Mouse (Mus musculus) left cerebral cortex, adult 8-10 months (tissue): ENCODE results near the gene Ift80. TPM values are rescaled to one million over a fixed set of nuclear protein-coding genes. Genes with fewer than 3 reads are reported as not detected.
A peak's percentile ranks its signal among the peaks of the same experiment; 100 is the strongest.
"Not testable (repeated sequence)": the region's sequence is repeated elsewhere in the genome, so short reads cannot be mapped to it uniquely, and the experiment has no call there.

Experiments
- DNase-seq, 2 experiments: peaks; one replicate each; pipeline ENCODE4 v3.0.0; 2022; ENCODE audit warnings: low spot score in 2 of 2
- total RNA-seq, 4 experiments: library from RNA; stranded (reverse); gene quantifications; 2 replicates each; pipeline ENCODE4 v1.2.4; 2022

The Ift80 gene
- total RNA-seq, 4 experiments from 2014 or later: 22.6 to 27.0 (median 25.7) TPM

DNA sequence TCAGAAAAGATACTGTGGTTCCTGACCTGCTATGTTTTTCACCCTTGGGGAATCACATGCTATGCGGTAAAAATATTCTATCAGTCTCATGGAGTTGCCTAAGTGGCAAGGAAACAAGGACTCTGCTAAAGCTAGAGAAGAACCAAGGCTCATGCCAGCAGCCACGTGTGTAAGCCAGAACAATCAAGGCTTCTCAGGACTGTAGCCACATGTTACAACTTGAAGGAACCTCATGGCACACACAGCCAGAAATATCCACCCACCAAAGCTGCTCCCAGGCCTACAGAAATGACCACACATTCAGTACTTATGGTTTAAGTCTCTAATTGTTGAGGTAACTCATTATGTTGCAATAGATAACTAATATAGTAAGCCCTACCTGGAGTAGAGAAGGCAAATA, 17.8 kb downstream of the Ift80 start:
- DNase-seq: no peak

DNA sequence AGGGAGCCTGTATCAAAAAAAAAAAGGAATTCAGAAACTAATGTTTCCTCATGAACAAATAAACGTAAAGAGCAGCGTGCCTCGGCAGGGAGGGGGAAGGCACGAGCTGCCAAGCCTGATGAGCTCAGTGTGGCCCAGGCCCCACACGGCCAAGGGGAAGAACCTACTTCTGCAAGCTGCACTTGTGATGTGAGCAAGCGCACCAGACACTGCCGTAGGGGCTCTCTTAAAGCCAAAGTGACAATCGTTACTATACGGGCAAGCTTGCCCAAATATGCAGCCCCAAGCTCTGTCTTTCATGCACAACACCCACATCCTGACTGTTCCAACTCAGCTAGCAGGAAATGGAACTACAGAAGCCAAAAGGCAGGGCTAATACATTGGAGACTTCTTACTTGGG, 23.5 kb downstream of the Ift80 start:
- DNase-seq: no peak

DNA sequence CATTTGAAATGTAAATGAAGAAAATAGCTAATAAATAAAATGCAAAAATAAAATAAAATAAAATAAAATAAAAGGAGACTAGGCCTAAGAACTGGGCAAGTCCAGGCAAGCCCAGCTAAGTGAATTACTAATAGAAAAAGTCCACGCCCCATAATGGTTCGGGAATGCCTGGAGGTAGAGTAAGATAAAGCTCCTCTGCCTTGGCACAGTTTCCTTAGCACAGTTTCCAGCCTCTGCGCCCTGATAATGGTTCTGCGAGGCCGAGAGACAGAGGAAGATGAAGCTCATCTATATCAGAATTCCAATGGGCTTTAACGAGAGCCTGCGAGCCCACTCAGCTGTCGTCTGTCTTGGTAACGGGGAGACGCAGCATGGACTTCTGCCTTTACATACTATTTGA, 25.2 kb downstream of the Ift80 start:
- DNase-seq: no peak

DNA sequence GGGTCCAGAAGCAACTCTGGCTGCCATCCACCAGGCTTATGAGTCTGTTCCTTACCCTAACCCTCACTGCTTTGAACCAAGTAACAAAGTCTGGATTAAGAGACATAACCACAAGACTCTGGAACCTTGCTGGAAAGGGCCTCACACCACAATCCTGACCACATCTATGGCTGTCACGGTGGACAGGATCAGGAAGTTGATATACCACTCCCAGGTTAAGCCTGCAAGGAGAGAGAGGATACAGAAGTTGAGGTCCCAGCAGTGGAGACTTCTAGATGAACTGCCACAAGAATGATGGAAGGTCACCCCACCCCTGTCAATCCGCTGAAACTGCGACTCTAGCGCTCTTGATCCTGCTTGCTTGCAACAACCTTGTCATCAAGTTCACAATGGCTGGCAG, 26.7 kb downstream of the Ift80 start:
- DNase-seq: no peak

DNA sequence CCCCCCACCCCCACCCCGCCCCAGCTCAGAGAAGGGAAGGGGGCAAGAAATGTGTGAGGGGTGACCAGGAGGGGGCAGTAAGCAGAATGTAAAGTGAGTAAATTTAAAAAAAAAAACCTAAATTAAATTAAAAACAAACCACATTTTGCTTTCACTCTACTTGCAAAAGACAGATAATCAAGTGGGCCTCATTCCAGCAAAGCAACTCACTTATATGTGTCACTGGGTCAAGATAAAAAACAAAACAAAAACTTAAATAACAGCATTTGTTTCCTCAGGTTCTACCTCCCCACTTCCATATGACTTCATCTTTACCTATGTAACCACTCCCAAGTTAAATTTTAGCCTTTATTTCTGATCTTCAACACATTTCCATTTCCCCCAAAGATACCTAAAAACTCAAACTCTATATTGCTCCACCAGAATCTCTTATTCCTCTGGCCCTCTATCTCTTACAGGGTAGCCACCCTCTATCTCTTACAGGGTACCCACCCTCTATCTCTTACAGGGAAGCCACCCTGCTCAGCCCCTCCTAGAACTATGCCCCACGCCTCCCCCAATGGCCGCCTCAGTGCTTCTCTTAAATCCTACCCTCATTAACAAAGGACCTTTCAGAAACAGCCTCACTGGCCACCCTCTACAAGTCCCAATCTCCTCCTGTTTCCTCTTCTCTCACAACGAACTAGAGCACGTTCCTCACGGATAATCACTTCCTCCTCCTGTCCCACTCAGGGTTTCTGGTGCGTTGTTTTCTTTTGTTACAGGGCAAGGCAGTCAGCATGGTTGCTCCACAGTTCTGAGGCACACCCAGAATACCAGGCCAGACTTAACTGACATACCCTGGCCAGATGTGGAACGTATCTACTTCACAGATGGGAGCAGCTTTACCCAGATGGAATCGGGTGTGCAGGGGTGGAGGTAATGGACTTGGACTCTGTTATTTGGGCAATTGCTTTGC, 28.6 kb downstream of the Ift80 start:
- no peak for DNase-seq

DNA sequence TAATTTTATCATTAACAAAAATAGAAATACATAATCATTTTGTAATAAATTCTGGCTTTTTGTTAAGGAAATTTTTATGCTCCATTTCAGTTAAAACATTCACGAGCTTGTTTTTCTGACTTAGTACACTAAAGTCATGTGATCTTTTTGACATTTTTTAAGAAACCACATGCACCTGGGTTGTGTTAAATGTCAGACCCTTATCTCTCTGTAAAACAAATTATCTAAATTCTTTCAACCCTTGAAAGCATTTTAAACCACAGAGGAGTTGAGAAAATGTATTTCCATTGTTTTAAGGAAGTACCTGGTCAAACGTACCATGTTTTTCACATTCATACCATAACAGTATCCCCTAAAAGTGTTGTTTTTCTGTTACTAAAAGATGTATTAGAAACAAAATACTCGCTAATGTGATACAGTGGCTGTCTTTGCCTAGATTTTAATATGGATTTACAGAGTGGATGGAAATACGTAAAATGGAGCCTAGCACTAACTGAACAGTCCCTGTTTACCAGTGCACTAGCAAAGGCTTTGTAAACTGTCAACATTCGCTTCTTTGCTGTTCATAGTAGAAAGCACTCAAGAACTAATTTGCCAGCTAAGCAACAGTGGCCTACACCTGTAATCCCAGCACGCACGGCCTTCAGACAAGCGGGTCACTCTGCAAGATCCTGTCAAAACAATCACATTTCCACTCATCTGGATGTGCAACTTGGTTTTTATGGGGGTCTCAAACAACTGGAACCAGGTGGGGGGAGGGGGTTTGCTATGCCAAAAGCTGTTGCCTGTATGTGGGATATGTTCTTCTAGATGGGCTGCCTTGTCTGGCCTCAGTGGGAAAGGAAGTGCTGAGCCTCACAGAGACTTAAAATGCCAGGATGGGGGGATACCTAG, 29.5 kb downstream of the Ift80 start:
- no peak for DNase-seq

DNA sequence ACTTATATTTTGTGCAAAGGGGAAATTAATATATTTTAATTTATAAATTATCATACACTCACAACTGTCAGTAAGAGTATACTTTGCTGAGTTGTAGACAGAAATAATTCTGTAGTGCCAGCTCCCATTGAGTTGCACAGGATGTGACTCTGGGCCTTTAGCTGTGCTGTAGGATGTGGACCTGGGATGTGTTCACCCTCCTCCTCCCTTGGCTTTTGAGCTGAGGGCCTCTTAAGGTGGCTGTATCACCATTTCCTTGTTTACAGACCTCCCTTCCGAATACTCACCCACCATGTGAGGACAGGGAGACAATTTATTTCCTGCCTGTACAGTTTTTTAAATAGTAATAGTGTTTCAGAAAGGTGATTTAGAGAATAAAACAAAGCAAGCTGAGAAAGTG, 30.8 kb downstream of the Ift80 start:
- DNase-seq: no peak

DNA sequence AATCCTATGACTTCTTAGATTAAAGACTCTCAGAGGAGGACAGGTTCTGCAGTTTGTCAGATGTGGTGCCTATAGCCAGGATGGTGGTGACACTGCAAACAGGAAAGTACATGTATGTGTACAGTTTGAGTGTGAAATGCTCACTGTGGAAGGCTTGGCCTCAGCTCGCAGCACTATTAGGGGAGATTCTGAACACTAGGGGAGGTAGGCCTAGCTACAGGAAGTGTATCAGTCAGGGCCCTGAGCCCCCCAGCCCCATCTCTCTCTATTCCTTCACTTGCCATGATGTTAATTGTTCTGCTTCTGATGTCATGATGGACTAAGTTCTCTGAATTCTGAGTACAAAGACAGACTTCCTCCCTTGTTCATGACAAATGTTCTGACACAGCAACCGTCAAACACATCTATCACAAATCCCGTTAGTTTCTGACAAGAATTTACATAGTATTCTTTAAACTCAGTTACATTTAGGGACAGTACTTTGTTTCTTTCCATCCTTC, 35.2 kb downstream of the Ift80 start:
- DNase-seq: no peak

DNA sequence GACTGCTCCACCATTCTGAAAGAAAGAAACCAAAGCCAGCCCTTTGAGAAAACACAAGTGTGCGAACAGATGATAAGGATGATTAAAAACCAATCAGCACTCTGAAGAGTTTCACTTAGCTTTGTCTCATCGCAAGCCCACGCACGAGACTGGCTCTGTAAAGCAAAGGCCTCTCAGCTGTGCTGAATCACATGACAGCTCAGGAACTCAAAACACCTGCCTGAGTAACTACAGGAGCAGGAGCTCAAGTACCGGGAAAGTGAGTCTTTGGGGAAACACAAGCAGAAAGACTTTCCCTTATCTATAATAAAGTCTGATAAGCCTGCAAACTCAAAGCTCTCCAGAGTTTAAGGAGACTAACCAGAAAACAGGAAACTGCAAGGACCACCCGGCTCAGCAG, 37.0 kb downstream of the Ift80 start:
- no peak for DNase-seq

DNA sequence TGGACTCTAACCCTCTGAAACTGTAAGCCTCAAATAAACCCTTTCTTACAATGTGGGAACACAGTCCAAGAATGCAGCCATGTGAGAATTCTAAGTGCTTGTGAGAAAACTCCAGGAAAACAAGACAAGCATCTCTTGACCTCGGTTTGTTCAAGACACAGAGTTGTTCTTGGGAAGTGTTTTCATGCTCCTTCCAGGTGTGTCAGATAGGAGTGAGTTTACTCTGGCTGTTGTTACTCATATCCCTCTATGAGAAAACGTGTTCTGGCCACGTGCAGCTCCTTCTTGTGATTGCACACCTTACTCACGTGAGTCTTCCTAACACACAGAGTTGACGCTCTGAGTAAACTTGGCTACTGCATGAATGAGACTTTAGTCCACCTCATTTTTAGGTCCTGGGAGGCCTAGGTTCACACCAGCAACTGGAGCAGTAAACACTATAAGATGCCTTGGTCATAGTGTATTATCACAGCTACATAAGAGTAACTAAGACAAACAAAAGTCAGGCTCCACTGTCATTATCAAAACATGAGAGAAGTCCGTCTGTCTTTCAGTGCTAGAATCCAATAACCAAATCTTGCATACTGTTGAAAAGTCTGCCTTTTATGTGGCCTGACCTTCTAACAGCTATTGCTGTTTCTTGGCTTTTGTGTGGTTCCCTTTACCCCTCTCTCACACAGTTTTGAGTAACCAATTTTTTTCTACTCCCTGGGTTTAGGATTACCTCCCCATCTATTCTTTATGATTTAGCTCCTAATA, 37.7 kb downstream of the Ift80 start:
- no peak for DNase-seq

DNA sequence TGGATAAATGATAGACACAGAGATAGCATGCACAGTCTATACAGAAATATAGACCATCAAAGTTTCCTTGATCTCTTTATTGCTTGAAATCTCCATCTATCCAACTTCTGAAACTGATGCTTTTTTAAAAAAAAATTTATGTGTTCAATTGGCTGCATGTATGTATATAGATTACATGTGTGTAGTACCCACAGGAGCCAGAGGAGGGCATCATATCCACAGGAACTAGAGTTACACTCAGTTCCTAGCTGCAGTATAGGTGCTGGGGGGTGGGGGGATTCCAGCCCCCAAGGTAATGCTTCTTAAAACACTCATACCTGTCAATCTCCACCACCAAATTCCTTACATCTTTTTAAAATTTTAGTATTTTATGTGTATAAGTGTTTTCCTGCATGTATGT, 39.7 kb downstream of the Ift80 start:
- DNase-seq: no peak

DNA sequence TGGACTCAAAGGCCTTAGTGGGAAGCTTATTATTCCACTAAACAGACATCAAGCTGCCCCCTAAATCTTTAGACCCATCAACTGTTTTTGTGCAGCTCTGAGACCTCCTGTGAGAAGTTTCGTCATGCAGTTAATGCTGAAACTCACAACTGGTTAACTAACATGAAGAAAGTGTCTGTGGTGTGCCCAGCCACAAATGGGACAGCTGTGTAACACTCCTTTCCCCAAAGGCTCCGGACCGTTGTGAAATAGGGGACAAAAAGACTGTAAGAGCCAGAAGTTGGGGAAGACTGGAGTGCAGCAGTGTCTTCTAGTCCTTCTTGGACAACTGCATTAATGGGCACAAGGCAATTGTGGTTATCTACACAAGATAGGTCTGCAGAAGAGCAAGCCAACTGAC, 47.0 kb downstream of the Ift80 start:
- DNase-seq: no peak

DNA sequence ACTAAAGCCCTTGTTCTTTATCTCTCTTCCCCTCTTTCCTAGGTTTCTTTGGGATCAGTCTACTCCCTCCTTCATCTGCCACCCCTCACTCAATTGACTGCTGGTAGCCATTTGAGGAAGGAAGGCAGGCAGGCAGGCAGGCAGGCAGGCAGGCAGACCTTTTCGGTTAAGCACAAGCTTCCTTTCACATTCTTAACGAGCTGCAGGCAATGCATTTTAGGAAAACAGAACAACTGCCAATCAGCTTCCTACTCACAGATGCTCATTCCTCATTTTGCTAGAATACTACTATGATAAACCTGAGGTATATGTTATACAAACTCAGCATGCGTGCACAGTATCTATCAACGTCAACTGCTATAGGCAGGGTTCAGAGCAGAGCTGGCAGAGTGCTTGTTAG, 47.9 kb downstream of the Ift80 start:
- no peak for DNase-seq

DNA sequence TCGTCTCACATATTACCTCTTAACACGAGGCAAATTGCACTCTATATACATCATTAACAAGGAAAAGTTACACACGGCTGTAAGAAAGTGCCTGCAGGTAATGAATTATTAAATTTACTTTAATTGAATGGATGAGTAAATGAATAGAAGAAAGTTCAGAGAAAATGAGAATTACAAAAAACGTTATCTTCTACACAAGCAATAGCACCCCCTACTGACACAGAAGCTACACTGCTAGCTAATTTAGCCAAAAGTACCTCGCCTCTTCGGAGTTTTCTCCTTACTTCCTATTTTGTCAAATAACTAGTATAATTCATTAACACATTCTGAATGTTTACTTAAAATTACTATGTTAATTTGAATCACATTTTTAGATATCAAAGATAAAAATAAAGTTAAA, 49.9 kb downstream of the Ift80 start:
- no peak for DNase-seq

DNA sequence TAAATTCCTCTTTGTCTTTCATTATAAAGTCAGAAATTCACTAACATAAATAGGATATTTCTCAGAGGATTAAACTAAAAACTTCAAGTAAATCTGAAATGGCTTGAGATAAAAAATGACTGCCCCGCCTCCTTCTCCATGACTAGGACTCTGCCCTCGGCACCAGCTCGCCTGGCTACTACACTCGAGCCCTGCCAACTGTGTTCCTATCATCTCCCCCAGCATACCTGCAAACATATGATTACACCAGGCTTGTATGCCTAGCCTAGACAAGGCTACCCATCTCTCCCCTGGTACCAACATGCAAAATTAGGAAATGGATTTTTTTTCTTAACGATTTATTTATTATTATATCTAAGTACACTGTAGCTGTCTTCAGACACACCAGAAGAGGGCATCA, 51.7 kb downstream of the Ift80 start:
- no peak for DNase-seq

DNA sequence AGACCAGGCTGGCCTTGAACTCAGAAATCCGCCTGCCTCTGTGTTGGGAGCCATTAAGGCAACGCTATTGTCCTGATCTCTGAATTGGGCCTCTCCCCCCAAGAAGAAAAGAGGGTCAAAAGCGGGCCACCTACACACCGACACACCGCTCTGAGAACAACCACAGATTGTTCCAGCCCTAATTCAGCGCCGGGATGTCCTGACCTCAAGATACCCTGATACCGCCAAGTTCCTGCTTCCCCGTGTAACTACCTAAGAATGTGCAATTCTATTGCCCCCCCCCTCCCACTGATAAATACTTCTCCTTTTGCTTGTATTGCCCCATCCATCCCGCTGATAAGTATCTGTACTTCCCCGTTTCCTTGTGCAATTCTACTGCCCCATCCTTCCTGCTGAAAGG, 52.4 kb downstream of the Ift80 start:
- not testable (repeated sequence) for DNase-seq

DNA sequence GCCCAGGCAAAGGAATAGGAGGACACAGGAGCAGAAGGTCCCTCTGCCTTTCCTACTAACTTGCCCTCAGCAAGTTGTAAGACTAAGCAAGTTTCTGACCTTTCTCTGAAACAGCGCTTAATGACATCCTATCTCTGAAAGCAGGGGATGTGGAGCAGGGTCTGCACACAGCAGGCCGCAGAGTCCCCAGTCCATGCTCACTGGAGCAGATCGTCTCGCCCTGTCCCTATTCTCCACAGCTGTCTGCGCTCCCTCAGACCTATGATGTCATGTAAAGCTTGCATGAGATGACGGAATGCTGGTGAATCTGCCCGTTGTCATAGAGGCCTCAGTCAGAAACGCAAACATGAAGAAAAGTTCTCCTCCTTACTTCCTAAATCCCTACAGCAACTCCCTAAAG, 55.0 kb downstream of the Ift80 start:
- no peak for DNase-seq

DNA sequence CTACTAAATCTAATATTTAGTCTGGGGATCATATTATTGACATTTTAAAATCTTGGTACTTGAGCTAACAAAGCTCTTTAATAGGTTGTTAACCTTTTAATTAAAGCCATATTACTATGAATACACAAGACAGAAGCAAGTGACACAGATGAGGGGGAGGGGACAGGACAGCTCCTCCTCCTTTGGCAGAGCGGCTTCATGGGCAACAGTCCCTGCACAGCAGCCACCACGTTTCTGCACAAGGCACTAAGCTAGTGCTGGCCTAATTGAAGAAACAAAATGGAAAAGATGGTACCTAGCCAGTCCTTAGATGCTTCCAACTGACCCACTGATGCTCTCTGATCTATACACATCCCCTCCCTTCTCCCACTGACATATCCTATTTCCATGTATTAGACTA, 55.5 kb downstream of the Ift80 start:
- no peak for DNase-seq

DNA sequence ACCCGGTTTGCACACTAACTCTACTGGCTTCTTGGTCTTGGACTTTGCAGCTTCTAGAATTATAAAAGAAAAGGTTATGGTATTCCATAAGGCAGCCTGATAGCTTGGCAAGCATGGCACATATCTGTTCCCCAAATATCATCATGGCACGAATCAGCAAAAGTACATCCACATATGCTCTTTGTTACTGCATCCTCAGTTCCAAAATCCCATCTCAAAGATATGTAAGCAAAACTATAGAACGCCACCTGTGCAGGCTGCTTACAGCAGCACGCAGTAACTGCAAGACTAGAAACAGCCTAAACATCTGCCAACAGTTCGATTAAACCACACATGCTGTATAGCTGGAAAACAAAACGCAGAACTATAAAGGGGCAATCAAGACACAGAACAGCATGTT, 62.5 kb downstream of the Ift80 start:
- peak in 1 of 2 experiments; percentile 34 for DNase-seq

DNA sequence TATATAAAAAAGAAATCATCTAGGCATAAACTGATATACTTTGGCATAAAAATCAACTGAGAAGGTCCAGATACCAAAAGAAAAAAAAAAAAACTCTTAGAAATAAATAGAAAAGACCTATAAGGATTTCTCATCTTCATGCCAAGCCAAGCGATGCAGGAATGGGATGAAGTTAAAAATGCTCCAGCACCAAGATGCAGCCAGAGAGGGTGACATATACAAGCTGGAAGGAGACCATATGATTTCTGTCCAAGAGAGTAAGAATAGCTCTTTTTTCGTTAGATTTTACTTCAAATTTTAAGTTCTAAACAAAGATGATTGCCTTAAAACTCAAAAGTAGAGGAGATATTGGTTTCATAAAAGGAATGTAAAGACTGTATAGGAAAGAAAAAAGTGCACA, 64.1 kb downstream of the Ift80 start:
- no peak for DNase-seq

DNA sequence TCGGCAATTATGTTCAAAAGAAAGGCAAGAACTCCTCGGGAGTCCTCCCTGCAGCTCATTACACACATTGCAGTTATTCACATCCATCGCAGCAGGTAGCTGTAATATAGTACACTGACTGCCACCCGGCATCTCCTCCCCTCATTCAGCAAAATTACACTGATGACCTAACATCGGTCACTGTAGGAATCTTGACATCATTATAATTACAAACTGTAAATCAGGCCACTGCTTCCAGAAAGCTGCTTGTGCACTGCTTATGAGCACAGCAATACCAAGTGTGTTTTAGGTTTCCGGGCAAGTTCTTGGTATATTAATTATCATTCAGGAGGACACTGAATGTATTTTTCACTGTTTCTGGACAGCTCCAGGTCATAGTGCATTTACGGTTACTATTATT, 65.1 kb downstream of the Ift80 start:
- DNase-seq: no peak

DNA sequence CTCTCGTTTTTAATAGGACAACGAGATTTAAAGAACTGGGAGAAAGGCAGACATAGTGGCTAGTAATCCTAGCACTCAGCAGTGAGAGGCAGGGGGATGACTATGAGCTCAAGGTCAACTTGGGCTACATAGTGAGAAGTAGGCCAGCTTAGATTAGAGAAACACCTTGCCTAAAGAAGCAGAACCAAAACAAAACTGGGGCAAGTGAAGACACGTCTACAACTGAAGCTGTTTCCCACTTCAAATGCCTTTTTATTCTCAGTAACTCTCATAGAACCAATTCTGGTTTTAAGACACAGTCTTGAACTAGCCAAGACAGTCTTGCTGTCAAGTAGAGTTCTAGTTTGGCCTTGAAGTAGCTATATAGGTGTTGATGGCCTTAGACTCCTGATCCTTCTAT, 67.7 kb downstream of the Ift80 start:
- DNase-seq: no peak
